Mouse (Mus musculus): ENCODE data around the gene Slc7a8.

Slc7a8 gene

DNA sequence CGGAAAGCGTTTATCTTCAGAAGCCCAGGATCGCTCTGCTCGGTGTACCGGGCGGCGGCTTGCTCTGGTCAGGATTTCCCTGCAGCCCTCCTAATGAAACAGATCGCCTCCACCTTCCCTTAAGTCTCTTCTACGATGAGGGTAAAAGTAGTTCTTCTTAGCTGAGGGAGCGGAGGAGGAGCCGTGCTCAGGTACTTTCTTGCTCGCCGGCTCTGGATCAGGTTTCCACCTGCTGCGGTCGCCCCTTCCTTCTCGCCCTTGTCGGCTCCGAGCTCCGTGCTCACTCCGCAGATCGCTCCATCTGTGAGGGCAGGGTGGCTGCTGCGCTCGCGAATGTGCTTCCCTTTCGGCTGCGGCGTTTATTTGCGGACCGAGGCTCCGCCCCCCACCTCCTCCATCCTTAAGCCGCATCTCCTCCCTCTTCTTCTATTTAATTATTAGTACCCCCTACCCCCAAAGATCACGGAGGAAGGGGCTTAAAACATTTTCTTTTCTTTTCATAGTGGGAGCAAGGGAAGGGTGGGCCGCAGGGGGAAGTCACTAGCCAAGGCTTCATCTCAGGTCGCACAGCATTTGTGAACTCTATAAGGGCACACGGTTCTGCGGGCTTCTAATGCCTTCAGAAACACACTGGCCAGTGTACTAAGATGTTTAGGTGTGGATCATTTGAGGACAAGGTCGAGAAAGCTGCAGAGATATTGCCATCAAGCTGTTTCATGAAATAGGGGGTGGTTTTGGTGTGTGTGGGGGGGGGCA lies at the start of gene Slc7a8:
Slc7a8 (minus strand) TSS at position 337 of the 756 bp plus-strand sequence.
- peak; percentile 58 for DNase-seq (ENCODE audit: extremely low spot score, low spot score)

- DNase-seq (ENCODE audit: extremely low spot score, low spot score), result no peak
These were observed 42.0 kb upstream of the Slc7a8 start for GRCm38 (mm10) chr14:54823716-54824115.

- no peak for DNase-seq (ENCODE audit: extremely low spot score, low spot score)
These were observed 40.6 kb upstream of the Slc7a8 start for GRCm38 (mm10) chr14:54822301-54822700.

DNA sequence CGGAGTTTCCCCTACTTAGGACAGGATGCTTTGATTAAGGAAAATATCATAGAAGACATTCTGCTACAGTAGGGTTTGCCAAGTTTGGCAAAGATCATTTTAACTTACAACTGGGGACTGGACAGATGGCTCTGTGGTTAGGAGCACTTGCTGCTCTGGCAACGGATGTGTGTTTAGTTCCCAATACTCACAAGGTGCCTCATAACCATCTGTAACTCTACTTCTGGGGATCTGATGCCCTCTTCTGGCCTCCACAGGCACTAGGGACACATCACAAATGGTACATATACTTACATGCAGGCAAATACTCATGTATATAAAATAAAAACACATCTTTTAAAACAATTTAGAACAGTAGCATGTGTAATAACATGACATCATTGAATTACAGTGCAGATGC lies 36.0 kb upstream of the Slc7a8 start:
- DNase-seq (ENCODE audit: extremely low spot score, low spot score), result no peak

DNA sequence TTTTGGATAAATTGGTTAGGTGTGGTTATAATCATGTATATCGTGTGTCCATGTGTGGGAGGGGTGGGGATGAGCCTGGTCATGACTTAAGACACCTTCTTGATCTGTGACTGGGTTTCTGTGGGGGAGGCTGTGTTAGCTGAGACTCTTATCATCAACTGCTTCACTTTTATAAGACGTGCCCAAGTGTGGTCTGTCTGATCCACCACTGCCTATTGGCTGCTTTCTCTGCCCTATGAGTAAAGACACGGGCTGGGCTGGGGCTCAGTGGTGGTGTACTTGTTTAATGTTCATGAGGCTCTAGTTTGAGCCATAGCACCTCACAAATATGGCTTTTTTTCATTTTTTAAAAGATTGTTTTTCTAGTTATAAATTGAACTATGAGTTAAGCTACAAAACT lies 34.0 kb upstream of the Slc7a8 start:
- DNase-seq (ENCODE audit: extremely low spot score, low spot score), result no peak

- no peak for DNase-seq (ENCODE audit: extremely low spot score, low spot score)
These were observed 32.2 kb upstream of the Slc7a8 start, which contains the start of gene Rnf212b for GRCm38 (mm10) chr14:54813991-54814390. Rnf212b (plus strand) TSS chr14:54814141.

DNA sequence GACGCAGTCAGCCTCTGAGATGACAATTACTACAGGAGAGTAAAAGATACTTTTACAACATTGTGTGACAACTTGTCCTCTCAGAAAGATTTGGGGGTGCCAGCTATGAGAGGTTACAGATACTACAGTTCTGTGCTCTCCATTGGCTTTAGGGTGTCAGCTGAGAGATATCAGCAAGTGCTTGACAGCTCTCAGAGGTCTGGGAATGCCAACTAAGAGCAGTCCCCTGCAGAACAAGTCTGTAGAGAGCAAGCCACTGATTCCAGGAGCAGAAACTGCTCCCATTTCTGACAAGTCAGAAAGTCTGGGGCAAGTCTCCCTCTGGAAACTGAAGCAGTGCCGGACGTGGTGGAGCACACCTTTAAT lies 27.9 kb upstream of the Slc7a8 start:
- no peak for DNase-seq (ENCODE audit: extremely low spot score, low spot score)

DNA sequence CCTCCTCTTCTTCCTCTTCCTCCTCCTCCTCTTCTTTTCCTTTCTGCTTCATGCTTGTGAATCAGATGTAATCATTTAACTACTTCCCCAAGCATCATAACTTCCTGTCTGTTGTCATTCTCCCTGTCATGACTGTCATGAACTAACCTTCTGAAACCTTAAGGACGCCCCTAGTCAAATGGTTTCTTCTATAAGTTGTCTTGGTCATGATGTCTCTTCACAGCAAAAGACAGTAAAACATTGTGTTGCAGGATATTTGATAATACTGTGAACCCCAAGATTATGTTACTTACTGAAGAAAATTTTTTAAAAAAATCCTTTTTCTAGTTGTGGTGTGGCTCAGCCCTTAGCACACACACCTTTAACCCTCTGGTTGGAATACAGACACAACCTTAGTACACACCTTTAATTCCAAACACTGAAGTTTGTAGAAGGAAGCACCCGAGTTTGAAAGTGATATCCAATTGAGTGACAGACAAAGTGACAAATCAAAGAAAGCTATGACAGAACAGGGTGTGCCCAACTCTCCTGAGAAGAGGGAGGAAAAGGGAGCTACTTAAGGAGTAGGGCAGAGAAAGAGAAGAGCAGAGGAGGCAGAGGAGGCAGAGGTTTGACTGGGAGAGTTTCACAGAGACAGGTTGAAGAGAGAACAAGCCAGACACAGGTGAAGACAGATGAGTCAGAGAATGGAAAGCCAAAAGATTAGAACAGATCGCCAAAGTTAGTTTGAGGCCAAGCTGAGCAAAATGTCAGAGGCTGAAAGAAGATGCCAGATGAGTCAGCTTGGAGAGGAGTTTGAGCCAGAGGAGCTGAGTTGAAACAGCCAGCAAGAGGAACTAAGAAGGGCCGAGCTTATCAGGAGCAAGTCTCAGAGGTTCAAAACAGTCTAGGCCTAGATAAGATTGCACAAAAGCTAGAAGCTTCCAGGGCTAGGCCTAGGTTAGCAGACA lies 27.2 kb upstream of the Slc7a8 start:
- DNase-seq (ENCODE audit: extremely low spot score, low spot score), result no peak

DNA sequence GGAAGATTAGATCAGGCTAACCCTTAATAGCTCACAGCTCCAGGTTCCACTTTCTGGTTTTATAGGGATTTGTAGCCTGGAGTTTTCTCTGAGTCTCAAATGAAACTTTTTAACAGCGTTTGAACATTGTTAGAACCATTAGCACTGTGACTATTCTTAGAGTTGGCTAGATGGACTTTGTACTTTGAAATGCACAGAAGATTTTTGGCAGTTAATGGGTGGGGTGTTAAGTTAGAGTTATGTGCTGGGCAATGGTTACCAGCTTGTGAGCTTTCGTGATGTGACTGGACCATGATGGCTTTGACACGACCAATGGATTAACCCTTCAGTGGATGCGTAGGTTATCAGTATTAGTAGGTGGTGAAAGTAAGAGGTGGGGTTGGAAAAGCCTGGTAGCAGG lies 24.4 kb upstream of the Slc7a8 start:
- no peak for DNase-seq (ENCODE audit: extremely low spot score, low spot score)

GRCm38 (mm10) chr14:54802428-54802827 lies 20.7 kb upstream of the Slc7a8 start:
- no peak for DNase-seq (ENCODE audit: extremely low spot score, low spot score)

- no peak for DNase-seq (ENCODE audit: extremely low spot score, low spot score)
These were observed 17.9 kb upstream of the Slc7a8 start for GRCm38 (mm10) chr14:54799686-54800085.

GRCm38 (mm10) chr14:54796760-54797159 lies 15.0 kb upstream of the Slc7a8 start:
- no peak for DNase-seq (ENCODE audit: extremely low spot score, low spot score)

DNA sequence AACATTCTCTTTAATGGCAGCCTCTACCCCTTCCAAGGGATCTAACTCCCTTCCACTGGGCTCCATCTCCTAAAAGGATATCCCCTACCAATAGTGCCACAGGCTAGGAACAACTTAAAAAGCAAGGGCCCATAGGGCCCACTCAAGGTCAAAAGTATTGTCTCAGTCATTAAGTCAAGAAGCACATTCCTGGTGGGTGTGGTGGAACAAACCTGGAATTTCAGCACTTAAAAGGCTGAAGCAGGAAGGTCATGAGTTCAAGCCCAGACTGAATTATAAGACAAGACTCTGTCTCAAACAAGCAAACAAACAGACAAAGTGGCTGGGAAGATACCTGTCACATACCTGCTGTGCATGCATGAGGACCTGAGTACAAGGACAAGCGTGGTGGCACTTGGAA lies 14.2 kb upstream of the Slc7a8 start:
- DNase-seq (ENCODE audit: extremely low spot score, low spot score), result no peak

GRCm38 (mm10) chr14:54793894-54794830 lies 12.4 kb upstream of the Slc7a8 start:
- no peak for DNase-seq (ENCODE audit: extremely low spot score, low spot score)

DNA sequence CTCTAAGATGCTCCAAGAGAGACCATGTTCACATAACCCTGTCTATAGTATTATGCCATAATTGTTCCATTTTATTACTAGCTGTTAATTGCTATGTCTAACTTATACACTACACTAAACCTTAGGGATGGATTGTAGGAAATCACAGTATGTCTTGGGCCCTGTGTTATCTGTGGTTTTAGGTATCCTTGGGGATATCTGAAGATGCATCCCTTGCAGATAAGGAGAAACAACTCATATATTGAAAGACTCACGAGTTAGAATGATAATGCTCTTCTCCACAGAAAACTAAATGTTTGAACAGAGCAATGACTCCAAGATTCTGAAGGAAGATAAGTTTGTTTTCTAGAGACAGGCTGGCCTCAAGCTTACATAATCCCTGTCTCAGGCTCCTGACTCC lies 11.6 kb upstream of the Slc7a8 start:
- no peak for DNase-seq (ENCODE audit: extremely low spot score, low spot score)

GRCm38 (mm10) chr14:54792166-54792565 lies 10.4 kb upstream of the Slc7a8 start:
- DNase-seq (ENCODE audit: extremely low spot score, low spot score), result no peak

DNA sequence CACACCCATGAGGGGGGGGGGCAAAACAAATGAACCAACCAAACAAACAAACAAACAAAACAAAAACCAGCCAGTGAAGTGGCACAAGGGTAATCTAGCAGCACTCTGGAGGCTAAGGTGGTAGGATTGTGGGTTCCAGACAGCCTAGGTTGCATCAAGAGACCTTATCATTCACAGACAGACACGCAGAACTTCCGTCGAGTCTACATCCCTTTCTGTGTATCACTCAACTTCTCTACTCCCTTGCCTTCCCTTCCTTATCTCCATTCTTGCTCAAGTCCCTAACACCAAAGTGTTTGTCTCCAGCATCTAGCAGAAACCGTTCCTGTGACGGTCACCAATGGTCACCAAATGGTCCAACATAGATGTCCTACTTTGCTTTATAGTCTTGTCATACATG lies 6.5 kb upstream of the Slc7a8 start:
- no peak for DNase-seq (ENCODE audit: extremely low spot score, low spot score)

DNA sequence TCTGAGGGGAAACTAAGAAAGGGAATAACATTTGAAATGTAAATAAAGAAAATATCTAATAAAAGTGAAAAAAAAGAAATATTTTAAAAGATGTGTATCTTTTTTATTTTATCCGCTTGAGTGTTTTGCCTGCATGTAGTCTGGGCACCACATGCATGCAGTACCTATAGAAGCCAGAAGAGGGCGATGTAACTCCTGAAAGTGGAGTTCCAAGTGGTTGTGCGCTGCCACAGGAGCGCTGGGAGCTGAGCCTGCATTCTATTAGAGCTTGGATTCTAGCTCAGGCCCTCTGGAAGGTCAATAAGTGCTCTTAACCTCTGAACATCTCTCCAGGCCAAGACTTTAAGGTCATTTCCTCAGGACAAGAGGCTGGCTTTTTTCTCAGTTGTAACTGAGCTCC lies 5.5 kb upstream of the Slc7a8 start:
- no peak for DNase-seq (ENCODE audit: extremely low spot score, low spot score)

GRCm38 (mm10) chr14:54786489-54786888 lies 4.7 kb upstream of the Slc7a8 start:
- no peak for DNase-seq (ENCODE audit: extremely low spot score, low spot score)

DNA sequence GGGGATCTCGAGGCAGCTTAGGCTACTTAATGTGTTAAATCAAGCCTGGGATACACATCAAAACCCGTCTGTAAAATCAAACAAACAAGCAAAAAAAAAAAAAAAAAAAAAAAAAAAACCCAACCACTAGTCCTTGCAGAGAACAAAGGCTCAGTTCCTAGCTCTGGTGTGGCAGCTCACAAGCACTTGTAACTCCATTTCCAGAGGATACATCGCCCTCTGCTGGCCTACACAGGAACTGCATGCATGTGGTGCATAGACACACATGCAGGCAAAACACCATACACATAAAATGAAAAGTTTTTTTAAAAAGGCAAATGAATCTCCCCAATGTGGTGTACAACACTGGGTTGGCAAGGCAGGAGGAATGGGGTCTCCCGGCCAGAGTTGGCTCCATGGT lies 4.2 kb upstream of the Slc7a8 start:
- DNase-seq (ENCODE audit: extremely low spot score, low spot score), result peak; percentile 70

DNA sequence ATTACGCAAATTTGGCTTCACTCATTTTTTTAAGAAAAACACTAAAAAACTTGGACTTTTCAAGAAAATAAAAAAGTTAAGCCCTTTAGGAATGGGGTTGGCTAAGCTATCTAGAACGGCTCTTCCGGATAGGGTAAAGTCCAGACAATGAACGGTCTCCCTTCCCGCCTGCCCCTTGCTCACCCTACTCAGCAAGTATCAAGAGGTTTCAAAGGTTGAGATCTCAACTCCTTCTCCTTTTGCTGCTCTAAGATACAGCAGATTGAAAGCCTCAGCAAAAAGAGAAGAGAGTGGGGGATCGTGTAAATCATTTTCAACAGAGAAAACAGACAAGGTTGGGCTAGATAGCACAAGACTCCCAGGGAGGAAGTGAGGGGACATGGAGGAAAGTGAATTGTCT lies 1.2 kb upstream of the Slc7a8 start:
- DNase-seq (ENCODE audit: extremely low spot score, low spot score), result no peak

All from neural tube, embryonic 10.5 days (tissue).